Mouse (Mus musculus): ENCODE data around the gene Fto. TPM values are rescaled to one million over a fixed set of nuclear protein-coding genes. Genes with fewer than 3 reads are reported as not detected.

The Fto gene
- polyA plus RNA-seq (2014; fragmentation: Nextera tagmentation; extraction: Ambion mirVana): 97.3 and 100 TPM in 2 replicates

- 1% methylated on average over 59 of the region's 59 CpGs for WGBS
- peak; percentile 98 for ATAC-seq (ENCODE audit: insufficient number of reproducible peaks, low FRiP score, low TSS enrichment, low read depth)
- no peaks in the 10 kb centered on the region for H3K36me3 ChIP-seq (ENCODE audit: control insufficient read depth, insufficient read depth, low read length)
- peak within 1 kb of the TSS; percentile 56 for H3K4me3 ChIP-seq (ENCODE audit: low read depth, low read length)
- no peaks in the 10 kb centered on the region for H3K27me3 ChIP-seq (ENCODE audit: control insufficient read depth, insufficient read depth, low read length)
- H3K27ac ChIP-seq (replicated peaks; ENCODE audit: low read depth, low read length): no peak within 1 kb of the TSS
- peaks cover 7% of the 10 kb centered on the region; the same call in 1 of the 2 replicates for H3K4me1 ChIP-seq (ENCODE audit: control insufficient read depth, insufficient read depth, low read length)
- peak; percentile 98 for DNase-seq (ENCODE audit: low spot score)
- H3K9ac ChIP-seq (ENCODE audit: low read length): peak within 1 kb of the TSS; percentile 75
- H3K9me3 ChIP-seq (ENCODE audit: control insufficient read depth, low read length): no peaks in the 10 kb centered on the region
- H3K4me2 ChIP-seq (ENCODE audit: low read depth, severe bottlenecking): peak within 1 kb of the TSS; percentile 75
These were observed at the start of gene Fto, which contains the start of gene Rpgrip1l for GRCm38 (mm10) chr8:91312835-91313832. Fto (plus strand) TSS chr8:91313525. Rpgrip1l (minus strand) TSS chr8:91313262.

DNA sequence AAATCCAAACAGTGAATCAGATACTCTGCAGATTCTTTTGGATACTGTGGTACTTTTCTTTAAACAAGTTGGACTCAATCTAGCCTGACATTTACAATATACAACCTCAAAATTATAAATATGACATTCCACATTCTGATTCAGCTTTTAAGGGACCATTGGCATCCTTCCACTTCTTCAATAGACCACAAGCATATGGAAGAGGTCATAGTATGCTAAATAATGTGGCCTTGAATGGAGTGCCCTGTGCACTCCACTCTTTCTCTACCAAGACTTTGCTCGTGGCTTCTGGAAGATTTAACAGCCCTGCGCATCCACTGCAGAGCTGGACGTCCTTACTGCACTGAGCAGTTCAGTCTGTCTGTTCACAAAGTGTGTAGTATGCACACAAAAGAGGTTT, 49.4 kb upstream of the Fto start:
- no peak overlapping the region for H3K9ac ChIP-seq (ENCODE audit: low read length)
- no peaks in the 10 kb centered on the region for H3K9me3 ChIP-seq (ENCODE audit: control insufficient read depth, low read length)
- no peaks in the 10 kb centered on the region for H3K27me3 ChIP-seq (ENCODE audit: control insufficient read depth, insufficient read depth, low read length)
- ATAC-seq (ENCODE audit: insufficient number of reproducible peaks, low FRiP score, low TSS enrichment, low read depth): no peak
- DNase-seq (ENCODE audit: low spot score): no peak
- H3K4me1 ChIP-seq (ENCODE audit: control insufficient read depth, insufficient read depth, low read length): no peaks in the 10 kb centered on the region
- WGBS: 84% methylated on average over 3 of the region's 3 CpGs
- H3K36me3 ChIP-seq (ENCODE audit: control insufficient read depth, insufficient read depth, low read length): no peaks in the 10 kb centered on the region
- H3K27ac ChIP-seq (replicated peaks; ENCODE audit: low read depth, low read length): no peak overlapping the region
- no peak overlapping the region for H3K4me3 ChIP-seq (ENCODE audit: low read depth, low read length)
- no peak overlapping the region for H3K4me2 ChIP-seq (ENCODE audit: low read depth, severe bottlenecking)

DNA sequence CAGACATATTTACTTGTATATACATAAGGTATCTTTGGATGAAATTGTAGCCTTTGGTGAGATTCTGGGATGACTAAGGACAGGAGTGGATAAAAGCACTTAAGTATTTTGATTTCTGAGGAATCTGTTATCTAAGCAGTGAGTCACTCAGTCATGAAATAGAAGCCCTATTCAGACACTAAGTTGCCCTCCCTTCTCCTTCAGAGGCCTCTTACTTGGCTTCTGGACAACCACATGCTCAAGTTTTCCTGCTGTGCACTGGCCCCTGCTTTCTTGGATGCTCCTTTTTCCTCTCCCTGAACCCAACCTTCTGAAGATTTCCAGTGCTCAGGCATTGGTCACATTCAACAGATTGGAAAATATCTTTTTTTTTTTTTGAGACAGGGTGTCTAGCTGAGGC, 48.8 kb upstream of the Fto start:
- Histone ChIP-seq H3K4me3 (ENCODE audit: low read depth, low read length) (no peak overlapping the region), H3K9ac (ENCODE audit: low read length) (no peak overlapping the region), H3K9me3 (ENCODE audit: control insufficient read depth, low read length) (no peaks in the 10 kb centered on the region), H3K4me1 (ENCODE audit: control insufficient read depth, insufficient read depth, low read length) (no peaks in the 10 kb centered on the region), H3K4me2 (ENCODE audit: low read depth, severe bottlenecking) (no peak overlapping the region), H3K27me3 (ENCODE audit: control insufficient read depth, insufficient read depth, low read length) (no peaks in the 10 kb centered on the region), H3K27ac (replicated peaks; ENCODE audit: low read depth, low read length) (no peak overlapping the region), H3K36me3 (ENCODE audit: control insufficient read depth, insufficient read depth, low read length) (no peaks in the 10 kb centered on the region)
- DNase-seq (ENCODE audit: low spot score) (no peak), ATAC-seq (ENCODE audit: insufficient number of reproducible peaks, low FRiP score, low TSS enrichment, low read depth) (no peak)

DNA sequence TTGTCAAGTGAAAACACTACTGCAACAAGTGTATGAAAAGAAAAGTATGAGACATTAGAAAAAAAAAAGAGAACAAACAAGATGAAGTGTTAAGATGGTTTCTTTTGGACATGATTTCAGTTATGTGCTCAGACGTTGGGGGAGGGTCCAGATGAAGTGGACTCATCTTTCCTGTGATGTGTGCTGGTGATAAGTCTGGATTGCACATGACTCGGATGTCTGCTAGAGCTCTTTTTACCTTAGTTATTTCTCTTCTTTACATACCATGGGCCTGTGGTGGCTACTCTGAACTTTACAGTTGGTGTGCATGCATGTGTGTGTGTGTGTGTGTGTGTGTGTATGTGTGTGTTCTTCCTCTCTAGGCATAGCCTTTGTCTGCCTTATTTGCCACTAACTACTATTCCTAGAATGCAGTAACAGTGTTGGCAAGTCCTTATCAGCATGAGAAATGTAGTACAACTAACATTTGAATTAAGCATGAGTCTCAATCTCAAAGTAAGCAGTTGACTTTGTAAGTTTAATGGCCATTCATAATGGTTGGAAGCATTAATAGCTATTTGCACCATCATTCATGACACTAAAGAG, 43.9 kb upstream of the Fto start:
- Histone ChIP-seq H3K36me3 (ENCODE audit: control insufficient read depth, insufficient read depth, low read length) (no peaks in the 10 kb centered on the region), H3K27ac (replicated peaks; ENCODE audit: low read depth, low read length) (no peak overlapping the region), H3K27me3 (ENCODE audit: control insufficient read depth, insufficient read depth, low read length) (no peaks in the 10 kb centered on the region), H3K4me1 (ENCODE audit: control insufficient read depth, insufficient read depth, low read length) (no peaks in the 10 kb centered on the region), H3K4me3 (ENCODE audit: low read depth, low read length) (no peak overlapping the region), H3K4me2 (ENCODE audit: low read depth, severe bottlenecking) (no peak overlapping the region), H3K9me3 (ENCODE audit: control insufficient read depth, low read length) (no peaks in the 10 kb centered on the region), H3K9ac (ENCODE audit: low read length) (no peak overlapping the region)
- DNase-seq (ENCODE audit: low spot score) (no peak), ATAC-seq (ENCODE audit: insufficient number of reproducible peaks, low FRiP score, low TSS enrichment, low read depth) (no peak)
- 75% methylated on average over 2 of the region's 2 CpGs for WGBS

DNA sequence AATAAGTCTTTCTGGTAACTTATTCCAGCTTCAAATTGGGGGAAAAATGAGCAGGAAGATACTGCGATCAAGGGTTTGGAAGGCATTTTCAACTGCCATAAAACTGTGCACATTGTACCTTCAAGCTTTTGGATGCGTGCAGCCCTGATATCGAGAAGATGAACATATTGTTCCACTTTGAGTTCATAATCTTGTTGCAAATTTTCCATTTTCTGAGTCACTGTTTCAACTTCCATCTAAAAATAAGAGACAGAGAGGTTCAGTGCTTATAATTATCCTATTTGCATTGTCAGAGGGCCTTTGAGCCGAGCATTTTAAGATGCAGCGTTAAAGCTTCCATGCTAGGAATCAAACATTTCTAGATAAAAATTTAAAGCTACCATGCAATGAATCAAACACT, 39.8 kb upstream of the Fto start:
- Histone ChIP-seq H3K4me3 (ENCODE audit: low read depth, low read length) (no peak overlapping the region), H3K4me1 (ENCODE audit: control insufficient read depth, insufficient read depth, low read length) (no peaks in the 10 kb centered on the region), H3K9me3 (ENCODE audit: control insufficient read depth, low read length) (no peaks in the 10 kb centered on the region), H3K36me3 (ENCODE audit: control insufficient read depth, insufficient read depth, low read length) (no peaks in the 10 kb centered on the region), H3K4me2 (ENCODE audit: low read depth, severe bottlenecking) (no peak overlapping the region), H3K27me3 (ENCODE audit: control insufficient read depth, insufficient read depth, low read length) (no peaks in the 10 kb centered on the region), H3K27ac (replicated peaks; ENCODE audit: low read depth, low read length) (no peak overlapping the region), H3K9ac (ENCODE audit: low read length) (no peak overlapping the region)
- ATAC-seq (ENCODE audit: insufficient number of reproducible peaks, low FRiP score, low TSS enrichment, low read depth): no peak
- 94% methylated on average over 5 of the region's 5 CpGs for WGBS
- DNase-seq (ENCODE audit: low spot score): no peak

DNA sequence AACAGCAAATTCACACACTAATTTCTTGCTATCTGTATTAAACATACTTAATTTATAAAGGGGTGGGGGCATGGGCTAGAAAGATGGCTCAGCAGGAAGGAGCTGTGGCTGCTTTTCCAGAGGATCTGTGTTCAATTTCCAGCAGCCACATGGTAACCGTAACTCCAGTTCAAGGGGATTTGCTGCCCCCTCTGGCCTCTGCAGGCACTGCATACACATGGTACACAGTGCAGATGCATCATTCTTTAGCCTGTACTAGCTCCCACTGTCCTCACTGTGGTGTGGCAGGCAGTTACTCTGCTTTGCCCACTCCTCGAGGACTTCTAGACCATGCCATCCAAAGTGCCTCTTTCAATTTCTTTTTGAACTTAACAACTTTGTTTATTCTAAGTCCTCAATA, 37.0 kb upstream of the Fto start:
- DNase-seq (ENCODE audit: low spot score) (peak; percentile 40), ATAC-seq (ENCODE audit: insufficient number of reproducible peaks, low FRiP score, low TSS enrichment, low read depth) (no peak)
- no peak overlapping the region for H3K4me2 ChIP-seq (ENCODE audit: low read depth, severe bottlenecking)
- no peak overlapping the region for H3K27ac ChIP-seq (replicated peaks; ENCODE audit: low read depth, low read length)
- H3K9me3 ChIP-seq (ENCODE audit: control insufficient read depth, low read length): no peaks in the 10 kb centered on the region
- no peaks in the 10 kb centered on the region for H3K4me1 ChIP-seq (ENCODE audit: control insufficient read depth, insufficient read depth, low read length)
- H3K36me3 ChIP-seq (ENCODE audit: control insufficient read depth, insufficient read depth, low read length): no peaks in the 10 kb centered on the region
- WGBS: 89% methylated on average over 2 of the region's 2 CpGs
- H3K9ac ChIP-seq (ENCODE audit: low read length): no peak overlapping the region
- H3K27me3 ChIP-seq (ENCODE audit: control insufficient read depth, insufficient read depth, low read length): no peaks in the 10 kb centered on the region
- H3K4me3 ChIP-seq (ENCODE audit: low read depth, low read length): no peak overlapping the region

- DNase-seq (ENCODE audit: low spot score) (no peak), ATAC-seq (ENCODE audit: insufficient number of reproducible peaks, low FRiP score, low TSS enrichment, low read depth) (no peak)
- Histone ChIP-seq H3K4me3 (ENCODE audit: low read depth, low read length) (no peak overlapping the region), H3K36me3 (ENCODE audit: control insufficient read depth, insufficient read depth, low read length) (no peaks in the 10 kb centered on the region), H3K9me3 (ENCODE audit: control insufficient read depth, low read length) (no peaks in the 10 kb centered on the region), H3K4me2 (ENCODE audit: low read depth, severe bottlenecking) (no peak overlapping the region), H3K27me3 (ENCODE audit: control insufficient read depth, insufficient read depth, low read length) (no peaks in the 10 kb centered on the region), H3K27ac (replicated peaks; ENCODE audit: low read depth, low read length) (no peak overlapping the region), H3K4me1 (ENCODE audit: control insufficient read depth, insufficient read depth, low read length) (no peaks in the 10 kb centered on the region), H3K9ac (ENCODE audit: low read length) (no peak overlapping the region)
- WGBS: 84% methylated on average over 5 of the region's 5 CpGs
These were observed 35.3 kb upstream of the Fto start for GRCm38 (mm10) chr8:91278060-91278459.

- no peaks in the 10 kb centered on the region for H3K4me1 ChIP-seq (ENCODE audit: control insufficient read depth, insufficient read depth, low read length)
- H3K9me3 ChIP-seq (ENCODE audit: control insufficient read depth, low read length): no peaks in the 10 kb centered on the region
- H3K36me3 ChIP-seq (ENCODE audit: control insufficient read depth, insufficient read depth, low read length): no peaks in the 10 kb centered on the region
- DNase-seq (ENCODE audit: low spot score): no peak
- H3K9ac ChIP-seq (ENCODE audit: low read length): no peak overlapping the region
- H3K4me3 ChIP-seq (ENCODE audit: low read depth, low read length): no peak overlapping the region
- H3K4me2 ChIP-seq (ENCODE audit: low read depth, severe bottlenecking): no peak overlapping the region
- H3K27ac ChIP-seq (replicated peaks; ENCODE audit: low read depth, low read length): no peak overlapping the region
- H3K27me3 ChIP-seq (ENCODE audit: control insufficient read depth, insufficient read depth, low read length): no peaks in the 10 kb centered on the region
- 71% methylated on average over 11 of the region's 11 CpGs for WGBS
- ATAC-seq (ENCODE audit: insufficient number of reproducible peaks, low FRiP score, low TSS enrichment, low read depth): no peak
These were observed 32.7 kb upstream of the Fto start for GRCm38 (mm10) chr8:91280467-91281212.

All from limb, embryonic 11.5 days (tissue).